8 mouse cellular contexts compared by ENCODE assay signal in genomic region chr15:78514393-78515146, GRCm38 (mm10). TPM values are rescaled to one million over a fixed set of nuclear protein-coding genes. Genes with fewer than 3 reads are reported as not detected.
A peak's percentile ranks its signal among the peaks of the same experiment; 100 is the strongest.
DNase-seq lines count a peak whose midpoint lies in the region; ATAC-seq and TF ChIP-seq lines count a peak whose summit lies in the region.

No protein-coding gene starts in this region.

- H3K27me3 ChIP-seq in kidney, adult 2 months (replicated peaks; ENCODE audit: control insufficient read depth, insufficient read depth, low read length): no peaks in the 10 kb centered on the region
- no peaks in the 10 kb centered on the region for H3K27me3 ChIP-seq in limb, embryonic 11.5 days (ENCODE audit: control insufficient read depth, insufficient read depth, low read length)
- H3K27me3 ChIP-seq in stomach, embryonic 16.5 days (ENCODE audit: control insufficient read depth, insufficient read depth, low read length): no peaks in the 10 kb centered on the region

- 25% methylated on average over 7 of the region's 7 CpGs for WGBS in kidney, adult 2 months
- WGBS in limb, embryonic 11.5 days: 20% methylated on average over 7 of the region's 7 CpGs
- WGBS in stomach, embryonic 16.5 days: 24% methylated on average over 7 of the region's 7 CpGs

- no peaks in the 10 kb centered on the region for H3K9me3 ChIP-seq in limb, embryonic 11.5 days (ENCODE audit: control insufficient read depth, low read length)
- no peaks in the 10 kb centered on the region for H3K9me3 ChIP-seq in stomach, embryonic 16.5 days (replicated peaks; ENCODE audit: control insufficient read depth, low read length)

- intact Hi-C loops in gastrocnemius, postnatal 14 days (cut with DNase I; ENCODE audit: low total_unique reads): no loop called here

- no peak overlapping the region for H3K27ac ChIP-seq in kidney, adult 2 months (ENCODE audit: insufficient read depth, low read depth, low read length)
- H3K27ac ChIP-seq in limb, embryonic 11.5 days (replicated peaks; ENCODE audit: low read depth, low read length): no peak overlapping the region
- no peak overlapping the region for H3K27ac ChIP-seq in stomach, embryonic 16.5 days (ENCODE audit: low read length)

- DNase-seq in 3T3-L1 (ENCODE audit: low read depth, low spot score): peak; percentile 82
- peak; percentile 81 to 95 for DNase-seq in adrenal gland, adult (ENCODE audit: inconsistent age in 2 of 2, low spot score in 1 of 2)
- DNase-seq in embryo, embryonic 10.5 days (ENCODE audit: low spot score): peak; percentile 87
- DNase-seq in gastrocnemius, postnatal 14 days: peak; percentile 72
- peak; percentile 82 for DNase-seq in kidney, adult 2 months
- peak; percentile 89 for DNase-seq in limb, embryonic 11.5 days (ENCODE audit: low spot score)
- peak; percentile 88 for DNase-seq in naive thymus-derived CD4-positive, alpha-beta T cell, adult 2 months (ENCODE audit: low read depth)

- no peak for ATAC-seq in limb, embryonic 11.5 days (ENCODE audit: insufficient number of reproducible peaks, low FRiP score, low TSS enrichment, low read depth)
- peak; percentile 42; the same call in 1 of the 2 replicates for ATAC-seq in stomach, embryonic 16.5 days (ENCODE audit: insufficient read depth, low FRiP score)

- H3K4me3 ChIP-seq in kidney, adult 2 months (ENCODE audit: insufficient read depth, low read depth, low read length): no peak overlapping the region
- H3K4me3 ChIP-seq in limb, embryonic 11.5 days (ENCODE audit: low read depth, low read length): no peak overlapping the region
- H3K4me3 ChIP-seq in stomach, embryonic 16.5 days (replicated peaks; ENCODE audit: low read length): no peak overlapping the region

- peak; percentile 92 for TF ChIP-seq CTCF in kidney, adult 2 months (conservative IDR thresholded peaks at IDR 0.05; ENCODE audit: insufficient read depth, insufficient read length, low read depth, low read length)

- no peaks in the 10 kb centered on the region for H3K36me3 ChIP-seq in kidney, adult 2 months (ENCODE audit: control insufficient read depth, insufficient read depth, low read length)
- no peaks in the 10 kb centered on the region for H3K36me3 ChIP-seq in limb, embryonic 11.5 days (ENCODE audit: control insufficient read depth, insufficient read depth, low read length)
- no peaks in the 10 kb centered on the region for H3K36me3 ChIP-seq in stomach, embryonic 16.5 days (ENCODE audit: control insufficient read depth, insufficient read depth, low read length)

- no peak overlapping the region for H3K4me2 ChIP-seq in limb, embryonic 11.5 days (ENCODE audit: low read depth, severe bottlenecking)
- no peak overlapping the region for H3K4me2 ChIP-seq in stomach, embryonic 16.5 days (ENCODE audit: low read depth, low read length)

- no peak for TF ChIP-seq POLR2A in kidney, adult 2 months (IDR thresholded peaks at IDR 0.05; ENCODE audit: low read depth, low read length)

- H3K9ac ChIP-seq in limb, embryonic 11.5 days (ENCODE audit: low read length): peak overlapping the region; percentile 30; the same call in 1 of the 2 replicates
- peak overlapping the region; percentile 36; the same call in 1 of the 2 replicates for H3K9ac ChIP-seq in stomach, embryonic 16.5 days (ENCODE audit: low read length)

- no peaks in the 10 kb centered on the region for H3K4me1 ChIP-seq in kidney, adult 2 months (ENCODE audit: control insufficient read depth, insufficient read depth, low read length)
- H3K4me1 ChIP-seq in limb, embryonic 11.5 days (ENCODE audit: control insufficient read depth, insufficient read depth, low read length): peaks cover 12% of the 10 kb centered on the region
- peaks cover 10% of the 10 kb centered on the region; the same call in 1 of the 2 replicates for H3K4me1 ChIP-seq in stomach, embryonic 16.5 days (ENCODE audit: control insufficient read depth, insufficient read depth, low read length)

RNA-seq across cellular contexts. Expression of gene C1qtnf6, which starts 16.6 kb away (rescaled TPM):
- total RNA-seq in gastrocnemius, postnatal 14 days (2021): 10 to 100 TPM; 36.9 to 40.4 TPM
- 14.3 and 17.0 TPM in 2 replicates for polyA plus RNA-seq in kidney, adult 2 months (2012; rRNA removed)
- polyA plus RNA-seq in limb, embryonic 11.5 days (2014; fragmentation: Nextera tagmentation; extraction: Ambion mirVana): 17.5 and 18.9 TPM in 2 replicates
- polyA plus RNA-seq in stomach, embryonic 16.5 days (2015; fragmentation: Nextera tagmentation; extraction: Ambion mirVana): 31.3 and 35.6 TPM in 2 replicates

RNA-seq across cellular contexts. Expression of gene Il2rb, which starts 19.5 kb away (rescaled TPM):
- not detected for total RNA-seq in gastrocnemius, postnatal 14 days (2021)
- 2.2 and 6.3 TPM in 2 replicates for polyA plus RNA-seq in kidney, adult 2 months (2012; rRNA removed)
- not detected in 2 replicates for polyA plus RNA-seq in limb, embryonic 11.5 days (2014; fragmentation: Nextera tagmentation; extraction: Ambion mirVana)
- 0.75 and 0.92 TPM in 2 replicates for polyA plus RNA-seq in stomach, embryonic 16.5 days (2015; fragmentation: Nextera tagmentation; extraction: Ambion mirVana)

RNA-seq across cellular contexts. Expression of gene Sstr3, which starts 29.9 kb away (rescaled TPM):
- under 1 TPM in 1 of 2 experiments, not detected in 1; 0.04 TPM for total RNA-seq in gastrocnemius, postnatal 14 days (2021)
- 0.17 and 0.29 TPM in 2 replicates for polyA plus RNA-seq in kidney, adult 2 months (2012; rRNA removed)
- polyA plus RNA-seq in limb, embryonic 11.5 days (2014; fragmentation: Nextera tagmentation; extraction: Ambion mirVana): not detected in 2 replicates
- polyA plus RNA-seq in stomach, embryonic 16.5 days (2015; fragmentation: Nextera tagmentation; extraction: Ambion mirVana): 0.12 and 0.39 TPM in 2 replicates

RNA-seq across cellular contexts. Expression of gene Tmprss6, which starts 46.1 kb away (rescaled TPM):
- total RNA-seq in gastrocnemius, postnatal 14 days (2021): not detected
- 2.7 and 5.7 TPM in 2 replicates for polyA plus RNA-seq in kidney, adult 2 months (2012; rRNA removed)
- polyA plus RNA-seq in limb, embryonic 11.5 days (2014; fragmentation: Nextera tagmentation; extraction: Ambion mirVana): 0.27 TPM in 1 of 2 replicates, not detected in the other
- polyA plus RNA-seq in stomach, embryonic 16.5 days (2015; fragmentation: Nextera tagmentation; extraction: Ambion mirVana): 1.8 TPM in 2 replicates

RNA-seq across cellular contexts. Expression of gene Rac2, which starts 58.0 kb away (rescaled TPM):
- 1 to 10 TPM; 1.1 to 2.5 TPM for total RNA-seq in gastrocnemius, postnatal 14 days (2021)
- polyA plus RNA-seq in kidney, adult 2 months (2012; rRNA removed): 32.3 and 117 TPM in 2 replicates
- polyA plus RNA-seq in limb, embryonic 11.5 days (2014; fragmentation: Nextera tagmentation; extraction: Ambion mirVana): 5.9 and 6.8 TPM in 2 replicates
- polyA plus RNA-seq in stomach, embryonic 16.5 days (2015; fragmentation: Nextera tagmentation; extraction: Ambion mirVana): 21.1 and 26.2 TPM in 2 replicates
